13 mouse cellular contexts compared by ENCODE assay signal in the genomic region with DNA sequence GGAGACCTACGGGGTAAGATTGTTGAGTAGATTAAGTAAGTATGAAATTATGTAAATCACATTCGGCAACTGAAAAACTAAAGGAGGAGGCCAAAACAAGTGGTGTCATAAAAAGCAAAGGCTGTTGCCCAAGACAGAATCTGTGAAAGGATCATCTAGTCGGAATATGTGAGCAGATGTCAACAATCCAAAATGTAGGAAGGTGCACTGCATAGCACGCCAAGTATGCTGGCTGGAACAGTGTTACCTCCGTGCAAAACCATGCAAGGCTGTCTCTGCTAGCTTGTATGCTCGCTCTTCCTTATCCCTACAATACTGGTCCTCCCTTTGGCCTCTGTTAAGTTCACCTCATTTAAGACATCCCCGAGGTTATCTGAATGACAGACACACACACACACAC.
"Had no signal": no experiment of that assay in that cellular context is flagged by ENCODE, and none has a peak within 500 bp of the region (broad histone marks: within the 10 kb centered on the region; RNA-seq: fewer than 3 reads in every experiment).

No protein-coding gene starts in this region.

- DNase-seq: kidney, adult 11 months; kidney, adult 9 months; kidney, postnatal 36 days; liver, embryonic 13.5 days; lung, adult 18-20 months; lung, postnatal 36 days; midbrain, embryonic 14.5 days had no signal

- H3K27me3 ChIP-seq: limb, embryonic 15.5 days; neural tube, embryonic 15.5 days had no signal

- H3K4me3 ChIP-seq: limb, embryonic 15.5 days; liver, embryonic 13.5 days; midbrain, embryonic 10.5 days; myocyte; neural tube, embryonic 15.5 days had no signal

- H3K27ac ChIP-seq: kidney, postnatal 0 days; limb, embryonic 15.5 days; liver, embryonic 13.5 days; midbrain, embryonic 10.5 days; neural tube, embryonic 15.5 days; stomach, postnatal 0 days had no signal
